Mouse (Mus musculus) liver, postnatal 0 days (tissue): Measurements from ENCODE around the gene Nkx1-2. TPM values are rescaled to one million over a fixed set of nuclear protein-coding genes. Genes with fewer than 3 reads are reported as not detected.

ENCODE experiments used
- ATAC-seq: fragments of 200-750 bp; cut with Nextera tagmentation; 2 replicates; pipeline ENCODE4 v1.8.0; 2017; ENCODE audit warnings: mild to moderate bottlenecking, moderate library complexity
- DNase-seq: peaks from one replicate; pipeline ENCODE4 v3.0.0-alpha.2; 2016
- H3K27ac ChIP-seq: fragments of 300-500 bp; sonication (generic); 2 replicates; pipeline ENCODE4 v1.5.1; 2014; ENCODE audit warnings: antibody characterized with exemption, moderate library complexity, mild to moderate bottlenecking, low read depth
- H3K27me3 ChIP-seq: fragments of 300-500 bp; sonication (generic); 2 replicates; pipeline ENCODE4 v1.6.1; 2014; ENCODE audit warnings: low read length, control low read depth, mixed read lengths; ENCODE audit not compliant: insufficient read depth
- H3K36me3 ChIP-seq: fragments of 300-500 bp; sonication (generic); replicated peaks from 2 replicates; pipeline ENCODE4 v1.6.1; 2014; ENCODE audit warnings: mild to moderate bottlenecking, control low read depth, low read length, moderate library complexity, mixed read lengths; ENCODE audit not compliant: insufficient read depth
- H3K4me1 ChIP-seq: fragments of 300-500 bp; sonication (generic); 2 replicates; pipeline ENCODE4 v1.6.1; 2014; ENCODE audit warnings: antibody characterized with exemption, mild to moderate bottlenecking, control low read depth; ENCODE audit not compliant: insufficient read depth
- H3K4me2 ChIP-seq: fragments of 300-500 bp; sonication (generic); 2 replicates; pipeline ENCODE4 v1.6.1; 2014; ENCODE audit warnings: low read depth, mild to moderate bottlenecking, low read length, moderate library complexity, mixed read lengths
- H3K4me3 ChIP-seq: fragments of 300-500 bp; sonication (generic); 2 replicates; pipeline ENCODE4 v1.5.1; 2014; ENCODE audit warnings: low read depth, low read length
- H3K9ac ChIP-seq: fragments of 300-500 bp; sonication (generic); replicated peaks from 2 replicates; pipeline ENCODE4 v1.6.1; 2014; ENCODE audit warnings: mild to moderate bottlenecking, moderate library complexity
- H3K9me3 ChIP-seq: fragments of 300-500 bp; sonication (generic); 2 replicates; pipeline ENCODE4 v1.6.1; 2016; ENCODE audit warnings: mild to moderate bottlenecking, control low read depth, low read length, mixed read lengths
- CTCF ChIP-seq: sonication (generic); IDR thresholded peaks from 2 replicates; pipeline ENCODE4 v1.5.1; 2016; ENCODE audit warnings: antibody characterized with exemption, low read depth
- EP300 ChIP-seq: IDR thresholded peaks from 2 replicates; pipeline ENCODE4 v1.6.1; 2016; ENCODE audit warnings: antibody characterized with exemption, low read depth, mild to moderate bottlenecking
- WGBS: fragments of 180-500 bp; shearing (Covaris S2); extraction: QIAGEN DNeasy Blood & Tissue Kit; methylation state at CpG from one replicate; pipeline ENCODE4 v1.1.7; 2014; ENCODE audit not compliant: insufficient replicate concordance; 5-methylcytosine and 5-hydroxymethylcytosine counted together
- polyA plus RNA-seq: library from polyadenylated mRNA; unstranded; fragments of >200 nt; fragmentation: Nextera tagmentation; extraction: Ambion mirVana; gene quantifications from 2 replicates; pipeline ENCODE4 v1.2.1, GENCODE M21; 2015

The Nkx1-2 gene
- polyA plus RNA-seq, 1 experiment from 2014 or later, result not detected

DNA sequence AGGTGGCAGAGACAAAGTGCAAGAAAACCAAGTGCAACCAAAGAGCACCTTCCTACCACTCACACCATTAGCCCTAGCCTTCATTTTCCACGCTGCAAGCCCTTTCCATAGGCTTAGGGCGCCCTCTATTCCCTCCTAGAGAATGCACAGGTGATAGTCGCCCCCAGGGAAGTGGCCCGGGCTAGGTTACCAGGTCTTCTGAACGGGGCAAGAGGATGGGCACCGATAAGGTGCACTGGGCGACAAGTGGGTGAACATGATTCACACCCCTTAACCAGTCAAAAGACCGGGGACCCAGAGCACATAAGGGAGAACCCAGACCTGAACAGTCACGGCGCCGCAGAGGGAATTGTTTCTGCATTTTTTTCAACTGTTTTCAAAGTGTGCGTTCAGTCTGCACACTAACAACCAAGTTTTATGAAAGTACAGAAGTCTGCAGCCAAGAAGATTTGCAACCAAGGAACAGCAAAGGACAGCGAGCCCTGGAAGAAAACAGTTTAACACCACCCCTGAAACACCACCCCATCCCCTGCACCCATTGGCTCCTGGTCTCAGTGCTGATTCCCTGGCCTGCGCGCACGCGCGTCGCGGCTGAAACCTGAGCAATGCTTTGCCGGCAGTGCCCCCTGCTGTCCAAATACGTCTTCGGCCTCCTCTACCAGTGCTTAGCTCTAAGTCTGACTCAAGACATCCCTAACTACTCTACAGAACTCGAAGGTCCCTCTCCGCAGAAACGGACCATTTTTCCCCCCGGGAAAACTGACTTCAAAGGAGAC is 47.9 kb downstream of the Nkx1-2 start:
- no peaks in the 10 kb centered on the region for H3K4me1 ChIP-seq
- H3K9me3 ChIP-seq, result no peaks in the 10 kb centered on the region
- DNase-seq (peak; percentile 94), ATAC-seq (peak; percentile 95)
- H3K27me3 ChIP-seq, result 0 out of 2 replicates have a peak, but pooled peaks cover 3% of the 10 kb centered on the region
- H3K36me3 ChIP-seq, result no peaks in the 10 kb centered on the region
- peak overlapping the region; percentile 49; the same call in 1 of the 2 replicates for H3K9ac ChIP-seq
- 1% methylated on average over 27 of the region's 27 CpGs for WGBS
- TF ChIP-seq EP300 (no peak), CTCF (peak; percentile 97)
- peak overlapping the region; percentile 89 for H3K4me2 ChIP-seq
- H3K4me3 ChIP-seq, result peak overlapping the region; percentile 46
- H3K27ac ChIP-seq, result no peak overlapping the region

DNA sequence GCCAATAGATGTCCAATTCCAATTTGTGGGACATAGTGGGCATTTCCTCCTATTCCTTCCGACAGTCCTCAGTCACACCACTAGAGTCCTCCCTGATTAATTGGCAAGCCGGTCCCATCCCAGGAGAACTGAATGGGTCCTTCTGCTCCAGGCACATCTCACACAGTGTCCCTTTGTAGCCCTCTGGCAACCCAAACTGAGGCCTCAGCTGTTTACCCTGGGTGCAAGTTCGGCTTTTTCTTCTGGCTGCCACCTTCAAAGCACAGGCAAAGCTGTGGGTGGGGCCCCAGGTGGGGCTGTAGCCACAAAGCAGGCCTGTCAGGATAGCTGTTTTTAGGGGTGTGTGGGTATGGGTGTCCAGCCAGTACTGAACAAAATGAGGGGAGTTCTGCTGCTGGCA is 52.3 kb downstream of the Nkx1-2 start:
- 72% methylated on average over 3 of the region's 3 CpGs for WGBS
- Histone ChIP-seq H3K4me3 (no peak overlapping the region), H3K9me3 (no peaks in the 10 kb centered on the region), H3K27ac (no peak overlapping the region), H3K36me3 (no peaks in the 10 kb centered on the region), H3K4me1 (no peaks in the 10 kb centered on the region), H3K4me2 (no peak overlapping the region), H3K27me3 (0 out of 2 replicates have a peak, but pooled peaks cover 3% of the 10 kb centered on the region), H3K9ac (no peak overlapping the region)
- ATAC-seq (no peak), DNase-seq (no peak)
- TF ChIP-seq EP300 (no peak), CTCF (no peak)

Other genes with a start within 250 kb of the Nkx1-2 start
- 43.8 and 44.6 TPM in 2 replicates for gene Oat, start 23.2 kb downstream of the Nkx1-2 start, polyA plus RNA-seq
- gene Lhpp, start 11.0 kb upstream of the Nkx1-2 start, polyA plus RNA-seq, result 9.0 and 10.4 TPM in 2 replicates
- 15.2 and 17.2 TPM in 2 replicates for gene Fam53b, start 214.2 kb upstream of the Nkx1-2 start, polyA plus RNA-seq